Mouse (Mus musculus) liver, postnatal 0 days (tissue): ENCODE results near the gene Cavin1.

Source experiments
- CTCF ChIP-seq: sonication (generic); IDR thresholded peaks from 2 replicates; pipeline ENCODE4 v1.5.1; 2016; ENCODE audit warnings: antibody characterized with exemption, low read depth
- EP300 ChIP-seq: IDR thresholded peaks from 2 replicates; pipeline ENCODE4 v1.6.1; 2016; ENCODE audit warnings: antibody characterized with exemption, low read depth, mild to moderate bottlenecking

GRCm38 (mm10) chr11:100927386-100927785 lies 43.3 kb downstream of the Cavin1 start:
- TF ChIP-seq CTCF = no peak
- TF ChIP-seq EP300 = no peak
